Mouse (Mus musculus) cerebellum, adult 2 months (tissue): ENCODE data around the gene Tenm3.

ENCODE experiments used
- CTCF ChIP-seq: fragments of 200-500 bp; IDR thresholded peaks from 2 replicates; pipeline ENCODE4 v1.5.1; 2011; ENCODE audit warnings: low read depth, mild to moderate bottlenecking, control low read depth, low read length, moderate library complexity, borderline replicate concordance; ENCODE audit not compliant: insufficient read depth
- POLR2A ChIP-seq: fragments of 200-500 bp; IDR thresholded peaks from 2 replicates; pipeline ENCODE4 v1.6.1; 2011; ENCODE audit warnings: low read length, control low read depth, borderline replicate concordance; ENCODE audit not compliant: insufficient read depth

DNA sequence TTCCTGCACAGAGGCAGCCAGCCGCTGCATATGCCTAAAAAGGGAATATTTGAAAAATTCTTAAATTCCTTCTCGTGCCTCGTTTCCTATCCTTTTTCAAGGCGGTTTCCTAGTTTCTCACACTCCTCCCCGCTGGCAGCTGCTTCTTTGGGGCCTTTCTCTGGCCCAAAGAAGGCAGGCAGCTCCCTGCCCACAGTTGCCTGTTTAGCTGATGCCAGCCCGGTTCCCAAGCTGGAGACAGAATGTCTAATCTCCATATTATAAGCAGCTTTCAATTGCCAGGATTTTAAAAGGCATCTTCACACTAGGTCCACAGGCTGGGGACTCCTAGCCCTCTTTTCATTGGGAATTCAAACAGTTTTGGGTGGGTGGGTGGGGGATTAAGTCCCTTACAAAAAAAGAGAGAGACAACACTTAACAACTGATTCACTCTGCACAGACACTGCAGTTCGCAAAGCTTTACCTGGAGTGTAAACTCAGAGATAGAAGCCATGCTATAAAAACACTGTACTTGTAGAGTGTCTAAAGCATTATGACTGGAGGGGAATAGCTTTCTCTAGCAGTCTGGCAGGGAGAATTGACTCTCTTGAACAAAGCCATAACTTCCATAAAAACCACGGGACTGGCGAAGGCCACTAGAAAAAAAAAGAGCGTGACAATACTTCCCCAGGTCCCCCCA, 275.7 kb downstream of the Tenm3 start:
- TF ChIP-seq POLR2A (no peak), CTCF (no peak)
